8 mouse cellular contexts compared by ENCODE assay signal in genomic region chr5:146229869-146230650, GRCm38 (mm10). TPM values are rescaled to one million over a fixed set of nuclear protein-coding genes. Genes with fewer than 3 reads are reported as not detected.
DNase-seq lines count a peak whose midpoint lies in the region; ATAC-seq and TF ChIP-seq lines count a peak whose summit lies in the region.

No protein-coding gene starts in this region.

- no peak for TF ChIP-seq CTCF in stomach, postnatal 0 days (IDR thresholded peaks at IDR 0.05; ENCODE audit: low read depth)

- H3K9ac ChIP-seq in liver, embryonic 11.5 days (ENCODE audit: low read depth, low read length): peak overlapping the region; percentile 79
- peak overlapping the region; percentile 88 for H3K9ac ChIP-seq in stomach, postnatal 0 days (ENCODE audit: low read length)

- peak; percentile 60 for DNase-seq in cerebellum, adult 9-10 months
- DNase-seq in cerebellum, postnatal 14 days: no peak
- DNase-seq in liver, embryonic 11.5 days (ENCODE audit: low spot score): no peak
- DNase-seq in stomach, postnatal 0 days (ENCODE audit: low spot score): no peak
- DNase-seq in spleen, postnatal 4 days (ENCODE audit: low spot score in 2 of 2): no peak
- no peak for DNase-seq in thymus, postnatal 0 days (ENCODE audit: low spot score)

- no peaks in the 10 kb centered on the region for H3K36me3 ChIP-seq in megakaryocyte, embryonic 14.5 days (replicated peaks; ENCODE audit: low read length)
- no peaks in the 10 kb centered on the region for H3K36me3 ChIP-seq in liver, embryonic 11.5 days (ENCODE audit: control insufficient read depth, insufficient read depth, low read length)
- H3K36me3 ChIP-seq in stomach, postnatal 0 days (ENCODE audit: control insufficient read depth, insufficient read depth, low read length): no peaks in the 10 kb centered on the region

- no peaks in the 10 kb centered on the region; the same call in 1 of the 2 replicates for H3K9me3 ChIP-seq in megakaryocyte, embryonic 14.5 days
- H3K9me3 ChIP-seq in liver, embryonic 11.5 days (ENCODE audit: control insufficient read depth, low read length): no peaks in the 10 kb centered on the region
- no peaks in the 10 kb centered on the region for H3K9me3 ChIP-seq in stomach, postnatal 0 days (ENCODE audit: control insufficient read depth, low read length)

- H3K4me2 ChIP-seq in liver, embryonic 11.5 days: peak overlapping the region; percentile 77
- peak overlapping the region; percentile 88 for H3K4me2 ChIP-seq in stomach, postnatal 0 days (replicated peaks; ENCODE audit: low read depth)

- 59% methylated on average over 16 of the region's 17 CpGs for WGBS in liver, embryonic 11.5 days
- 53% methylated on average over 17 of the region's 17 CpGs for WGBS in stomach, postnatal 0 days

- H3K4me3 ChIP-seq in megakaryocyte, embryonic 14.5 days (replicated peaks): peak overlapping the region; percentile 100
- peak overlapping the region; percentile 81 for H3K4me3 ChIP-seq in liver, embryonic 11.5 days (ENCODE audit: low read depth, low read length)
- peak overlapping the region; percentile 79 for H3K4me3 ChIP-seq in stomach, postnatal 0 days (ENCODE audit: low read depth, low read length)

- peak overlapping the region; percentile 97 for H3K27ac ChIP-seq in liver, embryonic 11.5 days (ENCODE audit: low read depth, low read length)
- peak overlapping the region; percentile 95; the same call in 1 of the 2 replicates for H3K27ac ChIP-seq in stomach, postnatal 0 days (replicated peaks)

- no peak for ATAC-seq in megakaryocyte, adult 5-6 weeks (ENCODE audit: poor library complexity, severe bottlenecking)
- no peak for ATAC-seq in liver, embryonic 11.5 days (replicated peaks; ENCODE audit: low FRiP score)
- no peak for ATAC-seq in stomach, postnatal 0 days (ENCODE audit: low FRiP score, low TSS enrichment)

- TF ChIP-seq EP300 in stomach, postnatal 0 days (optimal IDR thresholded peaks at IDR 0.05): no peak

- peaks cover 2% of the 10 kb centered on the region for H3K27me3 ChIP-seq in megakaryocyte, embryonic 14.5 days (replicated peaks)
- H3K27me3 ChIP-seq in liver, embryonic 11.5 days (replicated peaks; ENCODE audit: control insufficient read depth, insufficient read depth, low read length): no peaks in the 10 kb centered on the region
- no peaks in the 10 kb centered on the region for H3K27me3 ChIP-seq in stomach, postnatal 0 days (ENCODE audit: control insufficient read depth, insufficient read depth, low read length)

- H3K4me1 ChIP-seq in megakaryocyte, embryonic 14.5 days: peaks cover 29% of the 10 kb centered on the region; the same call in 1 of the 2 replicates
- H3K4me1 ChIP-seq in liver, embryonic 11.5 days (replicated peaks; ENCODE audit: control insufficient read depth, insufficient read depth, low read length): peaks cover 15% of the 10 kb centered on the region
- no peaks in the 10 kb centered on the region for H3K4me1 ChIP-seq in stomach, postnatal 0 days (replicated peaks; ENCODE audit: control insufficient read depth, insufficient read depth)

RNA-seq across cellular contexts. Expression of gene Cdk8, which starts 1.0 kb away (rescaled TPM):
- polyA plus RNA-seq in megakaryocyte, embryonic 14.5 days (2012; ENCODE audit: insufficient read depth, low replicate concordance): 6.7 and 13.7 TPM in 2 replicates
- total RNA-seq in megakaryocyte, adult 5-6 weeks (2015): 25.3 and 31.1 TPM in 2 replicates
- total RNA-seq in megakaryocyte, adult 5-6 weeks (2017): 23.3 and 24.0 TPM in 2 replicates
- polyA plus RNA-seq in liver, embryonic 11.5 days (2014; fragmentation: Nextera tagmentation; extraction: Ambion mirVana): 31.5 and 34.3 TPM in 2 replicates
- 12.2 and 12.6 TPM in 2 replicates for polyA plus RNA-seq in stomach, postnatal 0 days (2015; fragmentation: Nextera tagmentation; extraction: Ambion mirVana)
- polyA plus RNA-seq in thymus, postnatal 0 days (2015; fragmentation: Nextera tagmentation; extraction: Ambion mirVana): 15.6 and 16.3 TPM in 2 replicates

RNA-seq across cellular contexts. Expression of gene Rnf6, which starts 8.7 kb away (rescaled TPM):
- 8.2 and 8.3 TPM in 2 replicates for polyA plus RNA-seq in megakaryocyte, embryonic 14.5 days (2012; ENCODE audit: insufficient read depth, low replicate concordance)
- total RNA-seq in megakaryocyte, adult 5-6 weeks (2015): 23.3 and 24.6 TPM in 2 replicates
- 43.2 and 46.4 TPM in 2 replicates for total RNA-seq in megakaryocyte, adult 5-6 weeks (2017)
- 31.5 and 32.6 TPM in 2 replicates for polyA plus RNA-seq in liver, embryonic 11.5 days (2014; fragmentation: Nextera tagmentation; extraction: Ambion mirVana)
- polyA plus RNA-seq in stomach, postnatal 0 days (2015; fragmentation: Nextera tagmentation; extraction: Ambion mirVana): 35.9 and 38.3 TPM in 2 replicates
- 61.1 and 63.3 TPM in 2 replicates for polyA plus RNA-seq in thymus, postnatal 0 days (2015; fragmentation: Nextera tagmentation; extraction: Ambion mirVana)

RNA-seq across cellular contexts. Expression of gene 1700001J03Rik, which starts 45.0 kb away (rescaled TPM):
- not detected in 2 replicates for polyA plus RNA-seq in megakaryocyte, embryonic 14.5 days (2012; ENCODE audit: insufficient read depth, low replicate concordance)
- total RNA-seq in megakaryocyte, adult 5-6 weeks (2015): 0.80 TPM in 1 of 2 replicates, not detected in the other
- total RNA-seq in megakaryocyte, adult 5-6 weeks (2017): not detected in 2 replicates
- not detected in 2 replicates for polyA plus RNA-seq in liver, embryonic 11.5 days (2014; fragmentation: Nextera tagmentation; extraction: Ambion mirVana)
- not detected in 2 replicates for polyA plus RNA-seq in stomach, postnatal 0 days (2015; fragmentation: Nextera tagmentation; extraction: Ambion mirVana)
- polyA plus RNA-seq in thymus, postnatal 0 days (2015; fragmentation: Nextera tagmentation; extraction: Ambion mirVana): not detected in 2 replicates

RNA-seq across cellular contexts. Expression of gene Gm6309, which starts 59.5 kb away (rescaled TPM):
- polyA plus RNA-seq in megakaryocyte, embryonic 14.5 days (2012; ENCODE audit: insufficient read depth, low replicate concordance): not detected in 2 replicates
- total RNA-seq in megakaryocyte, adult 5-6 weeks (2015): not detected in 2 replicates
- not detected in 2 replicates for total RNA-seq in megakaryocyte, adult 5-6 weeks (2017)
- not detected in 2 replicates for polyA plus RNA-seq in liver, embryonic 11.5 days (2014; fragmentation: Nextera tagmentation; extraction: Ambion mirVana)
- polyA plus RNA-seq in stomach, postnatal 0 days (2015; fragmentation: Nextera tagmentation; extraction: Ambion mirVana): not detected in 2 replicates
- not detected in 2 replicates for polyA plus RNA-seq in thymus, postnatal 0 days (2015; fragmentation: Nextera tagmentation; extraction: Ambion mirVana)
